Mouse (Mus musculus) T-helper 2 cell (primary cell): ENCODE results near the gene Olfr706.
"Not testable (repeated sequence)": the region's sequence is repeated elsewhere in the genome, so short reads cannot be mapped to it uniquely, and the experiment has no call there.

ENCODE experiments used
- in situ Hi-C: fragments of 300-600 bp; cut with MboI, MseI; formaldehyde crosslinking; loops from one replicate; pipeline ENCODE4 v1.15.1; 2025; ENCODE audit warnings: high pct_unique_total_duplicates

Olfr706 gene

DNA sequence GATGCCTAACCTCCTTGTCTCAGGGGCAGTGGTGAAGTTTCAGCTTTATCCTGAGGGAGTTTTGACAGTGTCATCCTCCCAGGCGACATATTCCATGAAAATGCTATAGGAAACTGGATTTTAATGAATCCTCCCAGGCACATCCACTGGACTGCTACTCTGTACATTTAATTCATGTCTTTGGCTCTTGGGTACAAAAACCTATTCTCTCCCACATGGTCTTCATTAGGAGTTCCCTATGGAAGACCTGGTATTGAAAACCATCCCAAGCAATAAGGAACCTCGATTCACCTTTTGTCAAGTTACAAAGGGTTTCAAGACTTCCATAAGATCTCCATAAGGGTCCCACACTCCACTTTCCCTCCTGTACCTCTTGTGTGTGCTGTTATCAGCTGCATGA lies at the start of gene Olfr706:
Gene Olfr706, minus strand, starts transcription at position 101 of the 400 bp plus-strand sequence.
- in situ Hi-C loops = no loop called here

- in situ Hi-C loops = no loop called here
Observed at GRCm38 (mm10) chr7:106932119-106932518, 44.2 kb upstream of the Olfr706 start, which contains the start of gene Olfr709-ps1. Gene Olfr709-ps1, minus strand, starts transcription at chr7:106932219.

DNA sequence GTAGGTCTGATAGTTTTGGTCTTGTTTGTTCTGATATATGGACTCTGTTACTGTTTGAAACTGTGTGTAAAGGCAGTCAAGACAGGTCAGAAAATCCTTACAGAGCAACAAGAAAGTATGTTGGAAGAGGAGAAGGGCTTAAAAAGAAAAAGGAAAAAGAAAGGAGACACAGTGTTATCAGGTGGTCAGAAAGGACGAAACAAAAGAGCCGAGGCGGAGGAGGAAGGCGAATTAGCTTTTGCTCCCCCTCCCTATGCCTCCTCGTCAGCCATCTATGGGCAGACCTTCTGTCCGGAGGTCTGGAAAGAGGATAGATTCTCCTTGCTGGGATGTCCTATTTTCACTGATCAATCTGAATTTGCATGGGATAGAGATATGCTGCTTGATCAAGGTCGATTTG lies 33.0 kb upstream of the Olfr706 start:
- in situ Hi-C loops = not testable (repeated sequence)

DNA sequence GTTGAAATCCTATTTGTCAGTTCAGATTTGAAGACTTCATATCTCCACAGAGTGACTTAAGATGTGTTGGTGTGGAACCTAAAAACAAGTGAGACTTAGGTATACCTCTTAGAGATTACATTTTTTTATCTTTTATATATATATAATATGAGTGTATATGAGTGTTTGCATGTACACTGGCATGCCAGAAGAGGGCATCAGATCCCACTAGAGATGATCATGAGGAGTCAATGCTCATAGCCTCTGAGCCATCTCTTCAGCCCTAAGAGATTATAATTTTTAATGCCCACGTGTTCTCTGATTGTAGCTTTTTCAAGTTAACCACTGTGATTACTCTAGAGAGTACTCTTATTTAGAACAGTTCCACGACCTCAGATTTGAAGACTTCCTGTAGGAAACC lies 19.7 kb upstream of the Olfr706 start, which contains the start of gene Olfr1532-ps1:
Gene Olfr1532-ps1, plus strand, starts transcription at position 326 of the 400 bp plus-strand sequence.
- in situ Hi-C loops = no loop called here

GRCm38 (mm10) chr7:106901141-106901540 lies 13.2 kb upstream of the Olfr706 start, which contains the start of gene Olfr707:
Gene Olfr707, minus strand, starts transcription at chr7:106901241.
- in situ Hi-C loops = not testable (repeated sequence)

DNA sequence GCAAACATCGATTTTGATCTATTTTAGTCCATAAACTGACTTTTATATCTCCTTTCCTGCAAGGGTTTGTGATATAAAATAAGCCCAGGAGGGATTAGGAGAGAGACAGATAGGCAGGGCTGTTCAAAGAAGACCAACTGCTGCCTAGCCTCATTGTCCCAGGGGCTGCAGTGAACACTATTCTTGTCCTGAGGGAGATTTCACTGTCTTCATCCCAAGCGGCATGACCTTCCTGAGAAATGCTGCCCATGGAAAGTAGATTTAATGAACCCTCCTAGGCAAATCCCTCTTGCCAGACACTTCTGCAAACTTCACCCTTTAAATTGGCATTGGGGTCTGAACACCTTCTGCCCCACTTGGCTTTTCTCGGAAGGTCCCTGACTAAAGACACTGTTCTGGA lies 11.2 kb downstream of the Olfr706 start, which contains the start of gene Olfr705:
Gene Olfr705, minus strand, starts transcription at position 101 of the 400 bp plus-strand sequence.
- in situ Hi-C loops = no loop called here

GRCm38 (mm10) chr7:106862885-106863284 lies 25.1 kb downstream of the Olfr706 start, which contains the start of gene Olfr704:
Gene Olfr704, plus strand, starts transcription at chr7:106863185.
- in situ Hi-C loops = no loop called here

DNA sequence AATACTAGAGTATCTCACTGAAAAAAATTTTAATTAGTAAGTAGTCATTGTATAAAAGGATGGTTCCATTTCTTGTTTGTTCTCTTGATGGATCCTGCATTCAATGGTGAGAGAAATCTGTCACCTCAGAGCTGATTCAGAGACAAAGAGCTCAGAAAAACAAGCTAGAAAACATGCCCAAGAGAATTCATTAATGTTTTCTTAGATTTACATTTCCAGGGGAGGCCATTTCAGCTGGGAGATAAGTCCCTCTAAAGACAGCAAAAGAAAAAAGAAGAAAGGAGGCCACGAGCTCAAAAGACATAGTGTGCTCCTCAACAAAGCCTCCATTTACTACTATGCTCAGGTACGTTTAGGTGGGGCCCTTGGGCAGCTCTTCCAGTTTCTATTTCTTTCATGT lies 44.9 kb downstream of the Olfr706 start, which contains the start of gene Olfr703:
Gene Olfr703, plus strand, starts transcription at position 301 of the 400 bp plus-strand sequence.
- in situ Hi-C loops = no loop called here

DNA sequence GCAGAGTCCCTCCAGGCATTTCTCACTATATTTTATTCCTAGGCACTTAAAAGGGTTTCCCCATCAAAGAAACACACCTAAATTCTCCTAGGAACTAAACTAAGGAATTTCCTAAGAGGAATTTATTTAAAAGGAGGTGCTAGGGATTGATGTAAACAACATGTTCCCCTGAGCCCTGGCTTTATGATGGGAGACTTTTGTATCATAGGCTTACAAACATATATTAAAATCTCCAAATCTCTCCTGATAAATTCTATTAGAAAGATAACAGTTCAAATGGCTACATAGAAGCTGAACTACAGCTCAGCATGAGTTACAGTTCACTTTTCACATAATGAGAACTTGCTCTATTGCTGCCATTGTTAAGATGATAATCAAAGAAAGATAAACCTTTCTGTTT lies 54.2 kb downstream of the Olfr706 start, which contains the start of gene Olfr702:
Gene Olfr702, minus strand, starts transcription at position 101 of the 400 bp plus-strand sequence.
- in situ Hi-C loops = no loop called here
